Mouse (Mus musculus) liver, embryonic 14.5 days (tissue): ENCODE results near the gene Sirpa.

Experiments
- CTCF ChIP-seq: IDR thresholded peaks from 2 replicates; pipeline ENCODE4 v1.5.1; 2016; ENCODE audit warnings: antibody characterized with exemption, low read depth, control low read depth
- EP300 ChIP-seq: IDR thresholded peaks from 2 replicates; pipeline ENCODE4 v1.6.1; 2016; ENCODE audit warnings: antibody characterized with exemption, low read depth

DNA sequence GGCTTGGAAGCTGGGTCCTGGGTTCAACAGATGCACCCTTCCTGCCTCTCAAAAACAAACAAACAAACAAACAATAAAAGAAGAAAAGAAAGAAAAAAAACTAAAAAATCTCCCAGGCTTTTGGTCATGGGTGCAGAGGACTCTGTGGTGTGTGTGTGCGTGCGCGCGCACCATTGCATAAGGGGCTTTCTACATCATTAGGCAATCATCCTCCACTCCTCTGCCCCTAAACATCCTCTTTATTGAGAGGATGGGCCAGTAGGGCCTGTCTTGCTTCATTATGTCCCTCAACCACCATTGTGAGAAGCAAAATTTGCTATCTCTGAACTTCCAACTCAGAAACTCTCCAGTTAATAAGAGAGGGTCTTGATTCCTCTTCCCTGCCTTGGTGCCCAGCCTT lies 738 bp upstream of the Sirpa start:
- TF ChIP-seq CTCF, result no peak
- no peak for TF ChIP-seq EP300
